Mouse (Mus musculus): Measurements from ENCODE around the gene Pdf. TPM values are rescaled to one million over a fixed set of nuclear protein-coding genes. Genes with fewer than 3 reads are reported as not detected.
A peak's percentile ranks its signal among the peaks of the same experiment; 100 is the strongest.

The Pdf gene
- 10 to 100 TPM; 26.6 to 29.5 (median 28.2) TPM for total RNA-seq (2022)

DNA sequence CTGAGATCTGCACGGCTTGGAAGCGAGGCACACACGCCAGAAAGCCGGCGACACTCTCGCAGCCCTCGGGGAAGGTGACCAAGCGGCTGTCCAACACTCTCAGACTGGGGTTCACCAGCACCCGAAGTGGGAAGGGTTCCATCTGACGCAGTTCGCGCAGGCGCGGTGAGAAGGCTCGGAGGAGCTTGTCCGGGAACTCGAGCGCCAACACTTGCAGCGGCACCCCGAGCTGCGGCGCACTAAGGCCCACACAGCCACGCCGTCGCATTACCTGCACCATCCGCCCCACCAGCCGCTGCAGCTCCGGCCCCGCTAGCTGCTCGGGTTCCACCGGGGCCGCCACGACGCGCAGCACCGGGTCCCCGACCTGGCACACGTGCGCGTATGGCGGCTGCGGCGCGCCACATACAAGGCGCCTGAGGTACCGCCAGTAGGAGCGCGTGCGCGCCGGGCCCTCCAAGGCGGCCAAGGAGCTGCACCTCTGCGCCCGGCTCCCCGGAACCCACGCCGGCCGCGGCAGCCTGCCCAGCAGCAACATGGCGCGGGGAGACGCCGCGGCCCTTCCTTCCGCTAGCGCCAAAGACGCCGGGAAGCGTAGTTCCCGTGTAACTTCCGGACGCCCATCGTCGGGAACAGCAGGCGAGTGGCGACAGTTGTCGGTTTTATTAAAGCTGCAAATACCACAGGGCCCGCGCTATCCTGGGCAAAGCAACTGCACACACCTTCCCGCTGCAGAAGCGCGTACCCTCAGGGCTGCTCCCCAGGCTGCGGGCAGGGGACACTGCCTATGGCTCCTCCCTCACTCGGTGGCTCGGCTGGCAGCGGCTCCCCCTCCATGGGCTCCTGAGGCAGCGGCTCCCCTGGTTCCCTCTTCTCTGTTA, at the start of gene Pdf:
Gene Pdf, minus strand, starts transcription at position 554 of the 881 bp plus-strand sequence.
- peak; percentile 79 to 84 for DNase-seq (ENCODE audit: low spot score in 2 of 2)

DNA sequence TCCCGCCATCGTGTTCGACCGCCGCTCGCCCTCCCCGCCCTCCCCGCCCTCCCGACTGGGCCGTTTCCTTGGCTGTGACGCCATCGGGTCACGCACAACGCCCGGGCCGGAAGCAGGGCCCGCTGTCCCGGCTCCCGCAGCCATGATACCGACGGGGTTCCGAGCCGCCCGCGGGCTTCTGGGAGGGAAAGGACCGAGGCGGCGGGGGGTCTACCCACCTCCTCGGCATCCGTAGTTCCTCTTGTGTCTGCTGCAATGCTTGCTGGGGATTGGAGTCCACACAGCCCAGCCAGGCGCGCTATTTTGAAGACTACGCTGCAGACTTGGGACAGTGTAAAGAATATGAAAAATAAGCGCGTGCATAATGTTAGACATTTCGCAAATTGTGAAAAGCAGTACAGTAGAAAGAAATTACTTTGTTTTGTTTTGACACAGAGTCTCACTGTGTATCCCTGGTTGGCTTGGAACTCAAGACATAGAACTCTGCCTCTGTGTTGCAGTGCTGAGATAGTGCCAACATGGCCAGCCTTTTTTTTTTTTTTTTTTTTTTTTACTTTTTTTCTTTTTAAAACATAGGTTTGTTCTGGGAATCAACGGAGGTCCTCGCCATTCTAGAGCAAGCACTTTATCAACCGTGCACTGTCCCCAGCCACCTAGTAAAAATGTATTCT, 48.1 kb upstream of the Pdf start, which contains the start of gene Terf2:
Gene Terf2, minus strand, starts transcription at position 182 of the 671 bp plus-strand sequence.
- peak; percentile 93 to 94 for DNase-seq (ENCODE audit: low spot score in 2 of 2)

DNA sequence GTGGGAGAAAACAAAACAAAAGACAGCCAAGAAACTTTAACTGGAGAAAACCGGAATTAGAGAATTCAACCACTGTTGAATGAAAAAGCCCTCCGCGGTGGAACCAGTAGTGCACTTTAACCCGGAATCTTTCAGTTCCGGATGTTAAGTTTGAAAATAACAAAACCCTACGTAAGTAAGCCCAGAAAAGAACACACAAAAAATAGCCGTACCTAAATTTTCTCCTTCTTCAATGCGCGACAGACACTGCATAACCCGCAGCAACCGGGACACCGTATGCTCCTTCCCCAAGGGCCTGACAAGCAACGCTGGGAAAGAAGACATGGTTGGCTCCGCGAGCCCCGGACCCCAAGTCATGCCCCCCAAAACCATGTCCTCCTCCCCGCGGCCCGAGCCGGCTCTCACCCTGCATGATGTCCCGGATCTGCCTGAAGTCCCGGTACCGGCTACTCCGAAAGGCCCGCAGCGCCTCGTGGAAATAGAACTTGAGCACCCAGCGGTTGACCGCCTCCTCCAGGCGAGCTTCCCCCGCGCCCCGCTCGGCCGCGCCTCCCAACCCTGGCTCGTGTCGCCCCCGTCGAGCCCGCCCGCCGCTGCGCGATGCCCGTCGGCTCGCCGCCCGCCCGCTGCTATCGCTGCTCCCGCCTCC, 47.4 kb upstream of the Pdf start:
- DNase-seq (ENCODE audit: low spot score in 2 of 2), result peak in 1 of 2 experiments; percentile 32

DNA sequence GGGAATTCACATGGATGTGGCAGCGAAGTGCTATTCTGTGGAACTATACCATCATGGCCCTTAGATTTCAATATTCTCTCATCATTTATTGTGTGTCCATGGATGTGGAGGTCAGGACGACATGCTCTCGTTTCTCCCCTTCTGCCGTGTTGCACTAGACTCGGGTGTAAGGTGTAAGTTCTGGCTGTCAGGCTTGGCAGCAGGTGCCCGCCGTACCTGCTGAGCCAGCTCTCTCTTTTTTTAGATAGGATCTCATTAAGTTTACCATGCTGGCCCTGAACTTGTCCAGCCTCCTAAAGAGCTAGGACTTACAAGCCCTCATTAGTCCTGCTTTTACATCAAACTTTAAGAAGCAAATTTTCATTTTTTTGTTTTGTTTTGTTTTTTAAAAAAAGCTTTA, 42.1 kb upstream of the Pdf start:
- no peak for DNase-seq (ENCODE audit: low spot score in 2 of 2)

DNA sequence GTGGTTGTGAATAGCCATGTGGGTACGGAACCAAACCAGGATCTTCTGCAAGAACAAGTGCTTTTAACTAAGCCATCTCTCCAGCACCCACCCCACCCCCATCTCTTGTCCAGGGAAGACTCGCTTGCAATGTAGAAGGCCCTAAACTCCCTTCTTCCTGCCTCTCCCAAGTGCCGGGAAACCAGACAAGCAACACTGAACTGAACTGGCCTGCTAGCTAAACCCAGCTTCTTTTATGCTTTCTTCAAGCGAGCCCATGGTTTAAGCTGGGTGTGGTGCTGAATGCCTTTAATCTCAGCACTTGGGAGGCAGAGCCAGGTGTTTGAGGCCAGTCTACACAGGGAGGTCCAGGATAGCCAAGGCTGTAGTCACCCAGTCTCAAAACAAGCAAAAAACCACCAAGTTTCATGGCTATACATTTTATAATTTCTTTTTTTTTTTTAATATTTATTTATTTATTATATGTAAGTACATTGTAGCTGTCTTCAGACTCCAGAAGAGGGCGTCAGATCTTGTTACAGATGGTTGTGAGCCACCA, 40.2 kb upstream of the Pdf start:
- DNase-seq (ENCODE audit: low spot score in 2 of 2), result no peak

DNA sequence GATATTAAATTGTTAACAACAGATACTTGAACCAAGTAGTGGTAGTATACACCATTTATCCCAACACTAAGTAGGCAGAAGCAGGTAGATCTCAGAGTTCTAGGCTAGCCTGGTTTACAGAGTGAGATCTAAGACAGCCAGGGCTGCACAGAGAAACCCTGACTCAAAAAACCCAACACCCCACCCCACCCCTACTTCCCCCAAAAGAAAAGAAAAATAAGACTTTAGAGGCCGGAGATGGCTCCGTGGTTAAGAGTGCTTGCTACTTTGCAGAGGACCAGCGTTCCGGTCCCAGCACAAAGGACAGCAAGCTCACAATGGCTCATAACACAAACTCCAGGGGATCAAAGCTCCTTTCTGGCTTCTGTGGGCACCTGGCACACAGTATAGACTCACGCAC, 37.6 kb upstream of the Pdf start:
- DNase-seq (ENCODE audit: low spot score in 2 of 2), result no peak

DNA sequence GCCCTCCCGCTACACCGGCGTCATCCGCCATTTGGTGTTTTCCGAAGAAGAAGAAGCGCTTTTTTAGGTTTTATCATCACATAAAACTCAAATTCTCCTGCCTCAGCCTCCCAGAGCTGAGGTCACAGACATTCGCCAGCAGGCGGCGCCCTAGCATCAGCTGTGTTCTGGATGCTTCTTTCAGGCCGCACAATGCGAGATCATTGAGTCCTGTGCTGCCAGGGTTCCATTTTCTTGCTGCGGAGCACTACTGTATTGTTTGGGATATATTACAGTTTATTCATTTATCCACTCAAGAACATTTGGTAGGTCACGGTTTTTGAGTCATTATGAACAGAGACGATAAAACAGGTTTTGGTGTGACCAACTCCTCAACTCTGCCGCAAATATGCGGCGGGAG, 36.9 kb upstream of the Pdf start:
- DNase-seq (ENCODE audit: low spot score in 2 of 2), result no peak

DNA sequence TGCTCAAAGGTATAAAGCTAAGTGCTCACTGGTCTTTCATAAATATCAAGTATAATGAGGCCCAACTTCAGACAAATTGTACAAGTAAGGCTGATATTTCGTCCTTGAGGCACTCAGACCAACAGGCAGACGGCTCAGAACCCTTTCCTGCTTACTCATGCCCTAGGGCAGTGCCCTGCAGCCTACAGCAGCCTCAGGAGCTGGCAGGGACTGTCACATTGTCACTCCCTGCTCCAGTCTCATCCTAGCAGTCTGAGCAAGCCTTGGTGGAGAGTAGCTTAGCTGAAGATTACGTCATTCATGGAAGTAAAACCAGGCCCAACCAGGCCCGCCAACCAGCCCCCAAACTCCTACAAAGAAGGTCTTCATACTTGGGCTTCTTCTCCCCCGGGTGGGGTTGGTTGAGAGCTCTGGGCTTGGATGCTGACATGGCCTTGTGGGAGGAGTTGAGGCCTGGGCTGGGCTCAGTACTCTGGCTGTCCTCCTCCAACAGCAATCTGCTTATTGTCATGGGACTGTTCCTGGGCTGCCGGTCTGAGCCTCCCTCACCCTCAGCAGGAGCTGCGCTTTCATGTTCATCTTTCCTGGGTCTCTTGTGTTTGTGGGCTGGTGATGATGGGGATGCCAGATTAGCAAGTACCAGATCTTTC, 27.9 kb upstream of the Pdf start:
- no peak for DNase-seq (ENCODE audit: low spot score in 2 of 2)

DNA sequence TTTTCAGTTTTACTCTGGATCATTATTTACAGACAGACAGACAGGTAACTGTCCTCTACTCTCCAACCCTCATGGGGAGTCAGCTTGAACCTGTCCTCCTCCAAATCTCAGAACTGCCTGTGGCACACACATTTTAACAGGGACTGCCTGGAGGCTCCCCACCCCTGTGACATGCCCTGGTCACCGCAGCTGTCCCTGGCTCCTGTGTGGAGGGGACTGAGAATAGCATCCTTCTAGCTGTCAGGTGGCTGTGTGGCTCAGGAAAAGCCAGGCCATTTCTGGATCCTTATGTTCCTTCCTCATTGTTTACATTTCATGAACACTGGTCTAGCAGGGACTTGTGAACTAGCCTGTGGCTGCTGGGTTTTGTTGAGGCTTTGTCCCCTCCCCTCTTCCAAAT, 25.7 kb upstream of the Pdf start:
- no peak for DNase-seq (ENCODE audit: low spot score in 2 of 2)

DNA sequence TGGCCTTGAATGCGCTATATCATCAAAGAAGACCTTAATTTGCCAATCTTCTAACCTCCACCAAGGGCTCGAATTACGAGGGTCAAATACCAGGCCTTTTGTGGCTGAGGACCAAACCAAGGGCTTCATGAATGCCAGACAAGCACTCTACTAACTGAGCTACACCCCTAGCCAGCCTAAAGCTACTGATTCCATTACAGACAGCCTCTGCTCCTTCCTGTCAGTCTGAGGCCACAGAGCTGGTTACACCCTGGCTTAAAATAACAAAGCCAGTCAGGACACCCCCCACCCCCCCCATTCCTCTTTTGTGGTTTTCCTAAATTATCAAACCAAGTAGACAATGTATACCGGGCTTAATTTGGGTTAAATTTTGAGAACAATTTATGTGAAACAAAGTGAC, 25.3 kb upstream of the Pdf start:
- DNase-seq (ENCODE audit: low spot score in 2 of 2), result no peak

DNA sequence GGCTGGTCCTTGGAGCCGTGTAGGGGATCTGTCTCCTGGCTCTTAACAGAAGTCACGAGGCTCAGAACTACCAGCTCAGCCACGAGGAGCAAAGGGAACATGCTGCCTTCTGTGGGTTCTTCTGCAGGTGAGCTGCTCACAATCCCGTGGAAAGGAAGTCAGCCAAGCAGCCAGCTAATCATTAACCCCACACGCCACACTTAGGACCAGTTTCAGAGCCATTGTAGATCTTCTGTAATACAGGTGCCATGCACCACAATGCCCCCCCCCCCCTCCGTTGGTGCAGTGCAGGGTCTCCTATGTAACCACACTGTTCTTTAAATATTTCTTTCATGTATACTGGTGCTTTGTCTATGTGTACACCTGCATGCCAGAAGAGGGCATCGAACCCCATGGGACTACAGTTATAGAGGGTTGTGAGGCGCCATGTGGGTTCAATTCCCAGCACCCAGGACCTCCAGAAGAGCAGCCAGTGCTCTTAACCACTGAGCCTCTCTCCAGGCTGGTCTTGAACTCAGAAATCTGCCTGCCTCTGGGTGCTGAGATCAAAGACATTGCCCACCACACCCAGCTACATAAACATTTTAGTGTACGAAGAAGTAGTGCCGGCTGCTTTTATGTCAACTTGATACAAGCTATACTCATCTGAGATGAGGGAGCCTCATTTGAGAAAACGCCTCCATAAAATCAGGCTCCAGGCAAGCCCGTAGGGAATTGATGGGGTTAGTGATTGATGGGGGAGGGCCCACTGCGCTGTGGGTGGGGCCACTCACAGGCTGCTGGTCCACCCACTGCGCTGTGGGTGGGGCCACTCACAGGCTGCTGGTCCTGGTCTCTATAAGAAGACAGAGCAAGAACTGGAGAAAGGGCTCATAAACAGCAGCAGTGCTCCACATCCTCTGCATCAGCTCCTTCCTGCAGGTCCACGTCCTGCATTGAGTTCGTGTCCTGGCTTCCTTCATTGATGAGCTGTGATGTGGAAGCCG, 17.4 kb upstream of the Pdf start, which contains the start of gene Tmed6:
Gene Tmed6, minus strand, starts transcription at position 134 of the 986 bp plus-strand sequence.
- DNase-seq (ENCODE audit: low spot score in 2 of 2), result no peak

DNA sequence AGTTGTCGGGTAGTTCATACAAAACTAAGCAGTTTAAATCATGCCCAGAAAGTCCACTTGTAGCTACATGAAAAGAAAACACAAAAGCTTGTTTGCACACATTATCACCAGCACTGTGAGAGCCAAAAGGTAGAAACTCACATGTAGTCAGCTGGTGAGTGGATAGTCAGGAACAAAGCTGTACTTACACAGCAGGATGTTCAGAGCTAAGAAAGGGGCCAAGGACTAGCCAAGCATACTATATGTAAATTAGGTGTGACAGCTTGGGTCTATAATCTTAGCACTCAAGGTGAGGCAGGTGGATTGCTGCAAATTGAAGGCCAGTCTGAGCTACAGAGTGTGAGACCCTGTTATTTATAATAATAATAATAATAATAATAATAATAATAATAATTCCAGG, 14.2 kb upstream of the Pdf start:
- DNase-seq (ENCODE audit: low spot score in 2 of 2), result no peak

DNA sequence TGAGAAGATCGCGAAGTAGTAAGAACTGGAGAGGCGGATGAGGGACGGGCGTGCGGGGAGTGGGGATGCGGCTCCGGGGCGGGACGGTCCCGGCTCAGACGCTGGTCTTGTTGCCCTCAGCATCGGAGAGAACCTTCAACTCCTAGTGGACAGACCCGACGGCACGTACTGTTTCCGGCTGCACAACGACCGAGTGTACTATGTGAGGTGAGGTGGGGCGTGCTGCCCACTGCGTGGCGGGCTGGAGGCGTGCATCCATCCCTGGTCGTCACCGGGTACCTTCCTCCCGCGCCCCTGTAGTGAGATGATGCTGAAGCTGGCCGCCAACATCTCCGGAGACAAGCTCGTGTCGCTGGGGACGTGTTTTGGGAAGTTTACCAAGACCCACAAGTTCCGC, 8.6 kb upstream of the Pdf start:
- peak in 1 of 2 experiments; percentile 45 for DNase-seq (ENCODE audit: low spot score in 2 of 2)

DNA sequence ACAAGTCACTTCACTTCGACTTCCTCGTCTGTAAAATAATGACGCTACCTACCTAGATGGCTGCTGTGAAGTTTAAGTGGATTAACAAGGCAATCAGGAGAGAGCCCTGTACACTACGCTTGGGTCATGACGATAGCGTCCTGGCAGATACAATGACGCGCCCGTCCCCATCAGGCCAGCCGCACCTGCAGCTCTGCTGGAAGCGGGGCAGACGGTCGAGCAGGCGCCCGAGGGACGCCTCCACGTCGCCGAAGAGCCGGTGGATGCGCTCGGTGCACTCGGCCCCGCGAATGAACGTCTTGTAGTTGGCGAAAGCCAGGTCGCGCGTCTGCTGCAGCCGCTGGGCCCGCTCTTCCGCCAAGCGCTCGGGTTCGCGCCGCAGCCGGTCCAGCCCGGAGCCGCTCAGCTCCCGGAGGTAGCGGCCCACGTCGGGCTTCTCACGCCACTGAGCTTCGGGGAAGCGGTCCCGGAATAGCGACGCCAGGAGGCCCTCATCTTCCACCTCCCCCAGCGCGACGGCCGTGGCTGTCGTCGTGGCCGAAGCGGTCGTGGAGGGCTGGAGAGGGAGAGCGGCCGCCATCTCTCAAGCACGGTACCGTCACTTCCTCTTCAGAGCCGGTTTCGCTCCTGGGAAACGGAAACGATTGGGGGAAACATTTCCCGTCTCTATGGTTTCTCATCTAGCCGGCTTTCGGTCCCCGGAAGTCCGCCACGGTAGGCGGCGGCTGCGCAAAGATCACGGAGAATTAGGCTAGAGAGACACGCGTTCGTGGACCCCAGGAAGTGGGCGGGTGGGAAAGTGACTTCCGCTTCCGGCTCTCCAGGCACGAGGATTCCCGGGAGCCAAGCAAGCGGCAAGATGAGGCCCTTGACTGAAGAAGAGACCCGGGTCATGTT, 7.9 kb upstream of the Pdf start, which contains the start of the genes Cog8 and Nip7:
Gene Cog8, minus strand, starts transcription at position 614 of the 897 bp plus-strand sequence.
Gene Nip7, plus strand, starts transcription at position 802 of the 897 bp plus-strand sequence.
- peak; percentile 97 for DNase-seq (ENCODE audit: low spot score in 2 of 2)

DNA sequence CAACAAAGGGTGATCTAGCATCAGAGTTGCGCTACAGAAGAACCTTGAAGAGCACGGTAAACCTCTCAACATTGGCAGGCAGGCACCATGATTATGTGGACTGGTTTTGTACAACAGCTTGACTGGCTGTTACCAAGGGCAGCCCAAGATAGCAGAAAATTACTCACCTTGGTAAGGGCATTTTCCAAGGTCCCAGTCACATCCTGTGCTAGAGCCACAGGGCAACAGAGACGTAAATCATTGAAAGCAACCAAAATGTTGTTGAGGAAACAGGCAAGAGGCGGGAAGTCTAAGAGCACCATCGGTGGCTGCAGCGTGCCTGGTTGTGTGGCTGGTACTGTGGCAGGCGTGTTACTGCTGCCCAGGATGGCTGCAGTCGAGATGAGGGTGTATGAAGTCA, 3.6 kb upstream of the Pdf start:
- DNase-seq (ENCODE audit: low spot score in 2 of 2), result no peak

DNA sequence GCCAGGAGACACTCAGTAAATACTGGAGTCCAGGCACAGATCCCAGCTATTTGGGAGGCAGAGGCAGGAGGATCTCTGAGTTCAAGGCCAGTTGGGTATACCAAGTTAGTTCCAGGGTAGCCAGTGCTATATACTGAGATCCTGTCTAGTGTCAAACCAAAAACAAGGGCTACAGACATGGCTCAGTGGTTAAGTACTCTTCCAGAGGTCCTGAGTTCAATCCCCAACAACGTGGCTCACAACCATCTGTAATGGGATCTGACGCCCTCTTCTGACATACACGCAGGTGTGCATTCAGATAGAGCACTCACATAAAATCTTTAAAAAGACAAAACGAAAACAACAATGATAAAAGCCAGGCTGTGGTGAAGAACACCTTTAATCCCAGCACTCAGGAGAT, 1.1 kb upstream of the Pdf start:
- no peak for DNase-seq (ENCODE audit: low spot score in 2 of 2)

DNA sequence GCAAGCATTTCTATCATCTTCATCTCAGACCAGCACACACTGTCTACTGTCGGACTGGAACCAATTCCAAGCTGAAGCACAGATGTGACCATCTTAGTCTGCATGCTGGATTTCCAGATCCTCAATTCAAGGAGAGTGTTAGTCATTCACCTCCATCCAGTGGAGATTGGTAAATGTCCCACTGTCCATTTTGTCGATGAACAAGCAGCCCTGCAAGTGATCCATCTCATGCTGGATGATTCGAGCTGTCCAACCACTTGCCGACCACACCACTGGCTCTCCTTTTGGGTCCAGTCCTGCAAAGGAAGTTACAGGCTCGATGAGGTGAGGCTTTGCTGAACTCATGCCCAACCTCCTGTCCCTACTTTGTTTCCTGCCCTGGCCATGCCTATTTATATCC, 1.4 kb downstream of the Pdf start:
- DNase-seq (ENCODE audit: low spot score in 2 of 2), result no peak

DNA sequence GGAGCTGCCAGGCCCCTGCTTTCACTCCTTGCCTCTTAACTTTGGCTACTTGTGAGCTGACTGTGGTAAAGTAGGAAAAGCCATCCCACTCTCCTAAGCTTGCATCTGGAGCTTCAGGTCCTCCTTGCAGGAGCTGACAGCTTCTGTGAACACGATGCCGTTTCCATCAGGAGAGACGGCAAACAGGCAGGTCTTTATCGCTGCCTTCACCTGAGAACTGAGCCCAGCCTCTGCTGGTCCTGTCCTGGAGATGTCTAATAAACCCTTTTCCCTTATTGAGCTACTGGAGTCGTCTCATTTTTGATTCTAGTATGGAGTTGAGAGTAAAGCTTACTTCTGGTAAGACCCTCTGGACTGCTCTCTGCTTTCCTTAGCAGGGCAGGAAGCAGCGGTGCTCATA, 2.9 kb downstream of the Pdf start:
- no peak for DNase-seq (ENCODE audit: low spot score in 2 of 2)

DNA sequence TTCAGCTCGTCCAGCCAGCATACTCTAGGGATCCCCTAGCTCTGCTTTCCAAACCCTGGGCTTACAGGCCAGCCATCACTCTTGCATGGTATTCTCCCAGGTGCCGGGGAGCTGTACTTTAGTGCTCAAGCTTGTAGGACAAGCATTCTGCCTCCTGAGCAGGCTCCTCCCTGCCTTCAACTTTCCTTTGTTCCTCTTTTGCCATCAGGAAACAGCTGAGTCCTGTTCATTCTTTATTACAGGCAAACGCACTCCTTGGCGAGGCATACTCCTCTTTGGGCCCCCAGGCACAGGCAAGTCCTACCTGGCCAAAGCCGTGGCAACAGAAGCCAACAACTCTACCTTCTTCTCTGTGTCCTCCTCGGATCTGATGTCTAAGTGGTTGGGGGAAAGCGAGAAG, 7.8 kb downstream of the Pdf start:
- no peak for DNase-seq (ENCODE audit: low spot score in 2 of 2)

Data from layer of hippocampus, adult 8-10 months (tissue).